Mouse (Mus musculus) embryo, embryonic 9.5 days (tissue): ENCODE data around the gene Rnase1.

Source experiments
- DNase-seq: peaks from one replicate; pipeline ENCODE4 v3.0.0-alpha.2; 2017; ENCODE audit errors: extremely low spot score

Gene Rnase1

GRCm38 (mm10) chr14:51140342-51140741, 6.2 kb downstream of the Rnase1 start:
- no peak for DNase-seq

GRCm38 (mm10) chr14:51132372-51132771, 14.2 kb downstream of the Rnase1 start:
- no peak for DNase-seq

GRCm38 (mm10) chr14:51131086-51131815, 15.3 kb downstream of the Rnase1 start:
- no peak for DNase-seq

GRCm38 (mm10) chr14:51130315-51130940, 16.2 kb downstream of the Rnase1 start:
- no peak for DNase-seq

GRCm38 (mm10) chr14:51129624-51129975, 17.0 kb downstream of the Rnase1 start:
- DNase-seq, result no peak

- DNase-seq, result no peak
Observed at GRCm38 (mm10) chr14:51128775-51129623, 17.6 kb downstream of the Rnase1 start.

GRCm38 (mm10) chr14:51127648-51128258, 18.8 kb downstream of the Rnase1 start:
- no peak for DNase-seq

- no peak for DNase-seq
Observed at GRCm38 (mm10) chr14:51125684-51126083, 20.9 kb downstream of the Rnase1 start.

- DNase-seq, result no peak
Observed at GRCm38 (mm10) chr14:51113916-51114560, 32.5 kb downstream of the Rnase1 start, which contains the start of gene Eddm3b. Gene Eddm3b, plus strand, starts transcription at chr14:51114426.

GRCm38 (mm10) chr14:51113476-51113875, 33.1 kb downstream of the Rnase1 start:
- no peak for DNase-seq

- DNase-seq, result no peak
Observed at GRCm38 (mm10) chr14:51111966-51112365, 34.6 kb downstream of the Rnase1 start.

GRCm38 (mm10) chr14:51106449-51106967, 40.1 kb downstream of the Rnase1 start:
- no peak for DNase-seq

GRCm38 (mm10) chr14:51104366-51104765, 42.2 kb downstream of the Rnase1 start:
- DNase-seq, result no peak

- peak; percentile 58 for DNase-seq
Observed at GRCm38 (mm10) chr14:51103217-51103616, 43.4 kb downstream of the Rnase1 start.

GRCm38 (mm10) chr14:51101284-51101683, 45.3 kb downstream of the Rnase1 start:
- no peak for DNase-seq

- no peak for DNase-seq
Observed at GRCm38 (mm10) chr14:51098921-51099320, 47.7 kb downstream of the Rnase1 start.

GRCm38 (mm10) chr14:51098300-51098699, 48.3 kb downstream of the Rnase1 start:
- DNase-seq, result peak; percentile 61

- no peak for DNase-seq
Observed at GRCm38 (mm10) chr14:51095736-51096524, 50.7 kb downstream of the Rnase1 start.
